Mouse (Mus musculus) layer of hippocampus, adult 2 months (tissue): ENCODE results near the gene Stx6. TPM values are rescaled to one million over a fixed set of nuclear protein-coding genes. Genes with fewer than 3 reads are reported as not detected.
A peak's percentile ranks its signal among the peaks of the same experiment; 100 is the strongest.
"Not testable (repeated sequence)": the region's sequence is repeated elsewhere in the genome, so short reads cannot be mapped to it uniquely, and the experiment has no call there.

Experiments
- DNase-seq, 2 experiments: peaks; one replicate each; pipeline ENCODE4 v3.0.0; 2022; ENCODE audit warnings: low spot score in 2 of 2
- H3K27ac ChIP-seq: fragments of 200-600 bp; 2 replicates; pipeline ENCODE4 v1.8.1; 2022
- H3K4me3 ChIP-seq: fragments of 200-600 bp; 2 replicates; pipeline ENCODE4 v1.8.1; 2022; ENCODE audit warnings: mild to moderate bottlenecking
- CTCF ChIP-seq: fragments of 200-600 bp; conservative IDR thresholded peaks from 2 replicates; pipeline ENCODE4 v1.8.1; 2022; ENCODE audit warnings: antibody characterized with exemption, mild to moderate bottlenecking, moderate library complexity
- total RNA-seq, 2 experiments: library from RNA; stranded (reverse); gene quantifications; 2 replicates each; pipeline ENCODE4 v1.2.3; 2021

Gene Stx6
- total RNA-seq, 2 experiments from 2014 or later, result 124 to 129 TPM

- no peak overlapping the region for H3K27ac ChIP-seq
- no peak for TF ChIP-seq CTCF
- peak in 1 of 2 experiments; percentile 31 for DNase-seq
- no peak overlapping the region for H3K4me3 ChIP-seq
Measured at GRCm38 (mm10) chr1:155138795-155139194, 19.7 kb upstream of the Stx6 start.

DNA sequence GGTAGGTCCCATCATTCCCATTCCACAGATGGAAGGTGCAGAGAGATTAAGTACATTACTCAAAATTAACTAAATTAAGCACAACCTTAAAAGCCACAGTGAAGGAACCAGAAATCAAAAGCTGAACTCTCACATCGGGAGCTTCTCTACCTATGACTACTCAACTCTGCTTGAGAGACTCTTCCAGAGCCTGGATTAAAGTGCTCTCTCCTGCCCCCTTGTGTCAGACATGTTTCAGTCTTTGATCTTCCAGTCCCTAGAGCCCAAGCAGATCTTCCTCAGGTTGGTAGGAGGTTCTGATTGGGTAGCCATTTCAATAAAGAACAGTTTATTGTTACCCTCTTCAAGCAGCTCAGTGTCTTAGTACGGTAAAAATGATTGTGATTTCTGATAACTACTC lies 18.4 kb upstream of the Stx6 start:
- TF ChIP-seq CTCF, result peak; percentile 86
- Histone ChIP-seq H3K4me3 (no peak overlapping the region), H3K27ac (no peak overlapping the region)
- peak; percentile 30 to 73 for DNase-seq

- no peak for TF ChIP-seq CTCF
- H3K27ac ChIP-seq, result 0 out of 2 replicates have a peak overlapping the region, but pooled peaks have one; percentile 39
- H3K4me3 ChIP-seq, result no peak overlapping the region; the same call in 1 of the 2 replicates
- DNase-seq, result no peak
Measured at GRCm38 (mm10) chr1:155145620-155146019, 12.9 kb upstream of the Stx6 start.

GRCm38 (mm10) chr1:155146572-155146980 lies 11.9 kb upstream of the Stx6 start, which contains the start of gene Mr1:
Gene Mr1, minus strand, starts transcription at chr1:155146814.
- DNase-seq, result peak; percentile 23 to 48
- H3K4me3 ChIP-seq, result peak within 1 kb of the TSS; percentile 63
- H3K27ac ChIP-seq, result peak within 1 kb of the TSS; percentile 39; the same call in 1 of the 2 replicates
- no peak for TF ChIP-seq CTCF

DNA sequence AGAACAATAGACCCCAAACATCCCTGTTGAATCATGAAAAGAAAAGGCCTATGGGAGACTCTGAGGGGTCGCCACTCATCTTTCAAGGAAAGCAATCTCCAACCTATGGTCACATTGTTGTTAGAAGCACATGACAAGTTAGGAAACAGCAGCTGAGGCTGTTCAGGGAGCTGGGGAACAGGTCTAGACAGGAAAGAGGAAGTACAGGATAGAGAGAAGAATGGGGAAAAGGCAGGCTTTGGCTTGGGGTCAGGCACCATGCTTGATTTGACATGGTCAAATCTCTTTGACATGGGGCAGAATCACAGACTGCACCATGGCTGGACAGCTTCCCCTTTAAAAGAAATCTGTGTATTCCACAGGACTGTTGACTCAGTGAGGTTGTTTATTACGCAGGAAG lies 11.3 kb upstream of the Stx6 start:
- no peak for TF ChIP-seq CTCF
- DNase-seq, result no peak
- Histone ChIP-seq H3K4me3 (no peak overlapping the region), H3K27ac (no peak overlapping the region; the same call in 1 of the 2 replicates)

DNA sequence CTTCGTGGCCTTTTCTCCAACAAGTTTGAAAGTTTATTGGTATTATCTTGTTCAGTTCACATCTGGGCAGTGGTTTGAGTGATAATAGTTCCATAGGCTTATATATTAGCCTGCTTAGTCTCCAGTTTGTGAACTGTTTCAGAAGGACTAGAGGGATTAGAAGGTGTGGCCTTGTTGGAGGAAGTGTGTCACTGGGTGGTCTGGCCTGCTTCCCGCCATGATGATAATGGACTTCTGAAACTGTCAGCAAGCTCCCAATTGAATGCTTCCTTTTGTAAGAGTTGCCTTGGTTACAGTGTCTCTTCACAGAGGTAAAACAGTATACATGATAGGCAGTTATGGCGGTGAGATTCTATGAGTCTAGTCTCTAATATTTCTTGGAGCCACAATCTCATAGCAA lies 9.1 kb upstream of the Stx6 start:
- no peak for DNase-seq
- no peak overlapping the region for H3K27ac ChIP-seq
- no peak overlapping the region for H3K4me3 ChIP-seq
- no peak for TF ChIP-seq CTCF

- no peak for DNase-seq
- Histone ChIP-seq H3K4me3 (no peak overlapping the region), H3K27ac (no peak overlapping the region)
- TF ChIP-seq CTCF, result no peak
Measured at GRCm38 (mm10) chr1:155150821-155151220, 7.7 kb upstream of the Stx6 start.

GRCm38 (mm10) chr1:155153906-155154305 lies 4.6 kb upstream of the Stx6 start:
- no peak overlapping the region for H3K27ac ChIP-seq
- TF ChIP-seq CTCF, result no peak

DNA sequence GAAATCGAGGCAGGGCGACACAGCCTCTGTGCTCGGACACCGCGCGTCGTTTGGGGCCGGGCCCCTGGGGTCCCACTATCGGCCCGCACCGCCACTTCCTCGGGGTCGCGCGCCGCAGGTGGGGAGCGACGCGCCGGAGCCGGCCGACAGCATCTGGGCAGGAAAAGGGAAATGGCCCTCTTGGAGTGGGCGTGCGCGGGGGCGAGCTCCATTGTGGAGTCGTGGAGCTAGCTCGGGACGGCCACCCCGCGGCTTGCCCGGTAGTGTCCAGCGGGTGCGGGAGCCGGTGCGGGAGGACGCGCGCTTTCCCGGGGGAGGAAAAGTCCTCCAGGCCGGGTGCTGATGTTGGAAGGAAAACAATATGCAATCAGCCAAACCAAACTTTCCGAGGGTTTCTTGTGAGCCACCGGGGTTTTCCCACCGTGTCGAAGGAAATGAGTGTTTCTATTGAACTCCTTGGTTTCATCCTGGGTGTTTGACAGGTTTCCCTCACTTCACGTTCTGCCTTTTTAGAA lies 512 bp downstream of the Stx6 start:
- Histone ChIP-seq H3K27ac (peak overlapping the region; percentile 96), H3K4me3 (peak overlapping the region; percentile 79)
- TF ChIP-seq CTCF, result no peak
- peak; percentile 29 to 41 for DNase-seq

More at GRCm38 (mm10) chr1:155153906-155154305, 4.6 kb upstream of the Stx6 start:
- no peak for DNase-seq
- H3K4me3 ChIP-seq, result no peak overlapping the region

DNA sequence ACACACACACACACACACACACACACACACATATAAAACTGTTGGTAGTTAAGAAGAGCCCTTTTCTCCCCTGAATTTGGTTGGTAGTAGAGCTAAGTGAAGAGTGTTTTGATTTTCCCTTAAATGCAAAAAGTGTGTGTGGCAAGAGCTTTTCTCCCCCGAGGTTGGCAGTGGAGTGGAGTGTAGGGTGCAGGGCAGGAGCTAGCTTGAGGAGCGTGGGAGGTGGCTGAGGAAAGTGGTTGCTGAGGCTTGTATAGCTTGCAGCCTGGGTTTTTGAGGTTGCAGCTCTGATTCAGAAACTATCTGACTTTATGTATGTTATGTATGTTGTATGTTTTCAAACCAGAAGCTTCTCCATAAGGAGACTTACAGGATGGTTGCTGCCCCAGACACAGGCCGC lies 8.9 kb downstream of the Stx6 start:
- DNase-seq, result peak in 1 of 2 experiments; percentile 26
- TF ChIP-seq CTCF, result no peak
- no peak overlapping the region for H3K4me3 ChIP-seq
- peak overlapping the region; percentile 75 for H3K27ac ChIP-seq

- no peak for TF ChIP-seq CTCF
- H3K4me3 ChIP-seq, result no peak overlapping the region
- no peak for DNase-seq
- H3K27ac ChIP-seq, result no peak overlapping the region
Measured at GRCm38 (mm10) chr1:155169935-155170334, 11.4 kb downstream of the Stx6 start.

DNA sequence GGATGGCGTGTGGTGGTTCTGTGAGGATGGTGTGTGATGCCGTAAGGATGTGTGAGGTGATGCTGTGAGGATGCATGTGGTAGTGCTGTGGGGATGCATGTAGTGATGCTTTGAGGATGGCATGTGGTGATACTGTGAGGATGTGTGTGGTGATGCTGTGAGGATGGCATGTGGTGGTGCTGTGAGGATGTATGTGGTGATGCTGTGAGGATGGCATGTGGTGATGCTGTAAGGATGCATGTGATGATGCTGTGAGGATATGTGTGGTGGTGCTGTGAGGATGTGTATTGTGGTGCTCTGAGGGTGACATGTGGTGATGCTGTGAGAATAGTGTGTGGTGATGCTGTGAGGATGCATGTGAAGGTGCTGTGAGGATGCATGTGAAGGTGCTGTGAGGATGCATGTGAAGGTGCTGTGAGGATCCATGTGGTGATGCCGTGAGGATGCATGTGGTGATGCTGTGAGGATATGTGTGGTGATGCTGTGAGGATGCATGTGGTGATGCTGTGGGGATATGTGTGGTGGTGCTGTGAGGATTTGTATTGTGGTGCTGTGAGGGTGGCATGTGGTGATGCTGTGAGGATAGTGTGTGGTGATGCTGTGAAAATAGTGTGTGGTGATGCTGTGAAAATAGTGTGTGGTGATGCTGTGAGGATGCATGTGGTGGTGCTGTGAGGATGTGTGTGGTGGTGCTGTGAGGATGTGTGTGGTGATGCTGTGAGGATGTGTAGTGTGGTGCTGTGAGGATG lies 14.6 kb downstream of the Stx6 start:
- no peak for TF ChIP-seq CTCF
- no peak overlapping the region; the same call in 1 of the 2 replicates for H3K27ac ChIP-seq
- H3K4me3 ChIP-seq, result no peak overlapping the region
- no peak for DNase-seq

DNA sequence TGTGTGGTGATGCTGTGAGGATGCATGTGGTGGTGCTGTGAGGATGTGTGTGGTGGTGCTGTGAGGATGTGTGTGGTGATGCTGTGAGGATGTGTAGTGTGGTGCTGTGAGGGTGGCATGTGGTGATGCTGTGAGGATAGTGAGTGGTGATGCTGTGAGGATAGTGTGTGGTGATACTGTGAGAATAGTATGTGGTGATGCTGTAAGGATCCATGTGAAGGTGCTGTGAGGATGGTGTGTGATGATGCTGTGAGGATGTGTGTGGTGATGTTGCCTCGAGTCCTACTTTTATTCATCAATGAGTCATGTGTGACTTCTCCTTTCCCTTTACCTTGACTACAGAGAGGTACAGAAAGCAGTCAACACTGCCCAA lies 15.1 kb downstream of the Stx6 start:
- H3K27ac ChIP-seq, H3K4me3 ChIP-seq, DNase-seq: not testable (repeated sequence)

DNA sequence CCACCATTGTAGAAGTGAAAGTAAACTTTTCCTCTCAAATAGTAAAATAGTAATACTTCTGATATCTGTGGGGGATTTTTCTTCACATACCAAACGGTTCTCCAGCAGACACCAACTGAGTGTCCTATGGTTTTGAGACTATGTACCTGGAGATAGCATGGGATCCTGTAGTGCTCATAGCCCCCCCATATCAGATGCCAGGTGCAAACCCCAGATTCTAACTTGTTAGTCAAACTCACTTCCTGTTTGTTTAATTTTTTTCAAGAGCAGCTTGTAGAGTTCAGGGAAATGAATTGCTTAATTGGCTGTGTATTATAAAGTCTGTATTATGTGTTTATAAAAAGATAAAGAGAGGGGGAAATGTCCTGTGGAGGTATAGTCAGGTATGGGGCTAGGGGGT lies 15.9 kb downstream of the Stx6 start:
- Histone ChIP-seq H3K4me3 (no peak overlapping the region), H3K27ac (no peak overlapping the region)
- DNase-seq, result no peak
- TF ChIP-seq CTCF, result no peak
